Mouse (Mus musculus) erythroblast, embryonic 14.5 days (primary cell): Measurements from ENCODE around the gene Asphd1.

Experiments used
- GATA1 ChIP-seq: IDR thresholded peaks from 2 replicates; pipeline ENCODE4 v1.6.1; 2012; ENCODE audit warnings: low read length, inconsistent platforms, mixed read lengths
- TAL1 ChIP-seq: IDR thresholded peaks from 3 replicates; pipeline ENCODE4 v1.6.1; 2012; ENCODE audit warnings: low read length, inconsistent platforms, mixed read lengths

DNA sequence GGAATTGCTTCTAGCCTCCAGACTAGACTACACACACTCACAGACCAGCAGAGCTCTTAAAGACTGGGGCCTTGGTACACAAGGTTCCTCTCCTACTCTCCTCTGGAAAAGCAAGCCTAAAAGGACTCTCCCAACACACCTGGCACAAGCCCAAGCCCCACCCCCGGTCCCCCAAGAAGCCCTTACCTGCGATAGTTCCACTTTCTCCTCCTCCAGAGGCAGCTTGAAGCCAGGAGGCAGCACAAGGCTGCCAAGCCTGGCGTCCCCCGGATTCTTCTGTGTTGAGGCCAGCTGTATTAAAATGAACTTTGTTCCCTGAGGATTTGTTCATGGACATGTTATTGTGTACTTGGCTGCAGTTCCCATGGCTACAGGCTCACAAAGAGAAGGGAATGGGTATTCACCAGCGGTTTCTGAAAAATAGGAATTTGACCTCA lies 26.7 kb downstream of the Asphd1 start, which contains the start of gene Tmem219:
- TF ChIP-seq TAL1 (no peak), GATA1 (no peak)
